Mouse (Mus musculus): ENCODE results near the gene Gm37419. TPM values are rescaled to one million over a fixed set of nuclear protein-coding genes. Genes with fewer than 3 reads are reported as not detected.

Gm37419 gene
- total and polyA plus RNA-seq, 3 experiments = not detected

GRCm38 (mm10) chr16:24035767-24036166, 47.5 kb downstream of the Gm37419 start:
- TF ChIP-seq RCOR1 (IDR thresholded peaks at IDR 0.05; ENCODE audit: low read depth, low read length) (no peak), TBP (IDR thresholded peaks at IDR 0.05; ENCODE audit: low read depth, low read length) (no peak), NRF1 (IDR thresholded peaks at IDR 0.05; ENCODE audit: insufficient read depth, low read depth, low read length, poor library complexity, severe bottlenecking) (no peak), MXI1 (IDR thresholded peaks at IDR 0.05; ENCODE audit: low read depth, low read length) (no peak), SIN3A (IDR thresholded peaks at IDR 0.05; ENCODE audit: low read length) (no peak), TCF12 (IDR thresholded peaks at IDR 0.05; ENCODE audit: low read depth, low read length) (no peak), MYB (IDR thresholded peaks at IDR 0.05; ENCODE audit: low read depth, low read length) (no peak), ZC3H11A (IDR thresholded peaks at IDR 0.05; ENCODE audit: low read depth, low read length) (no peak), CHD2 (IDR thresholded peaks at IDR 0.05; ENCODE audit: low read length) (no peak), CTCF (IDR thresholded peaks at IDR 0.05 in 2 of 3, conservative IDR thresholded peaks at IDR 0.05 in 1 of 3; ENCODE audit: control insufficient read depth in 1 of 3, insufficient read depth in 1 of 3, low read depth in 2 of 3, low read length in 3 of 3, poor library complexity in 1 of 3, severe bottlenecking in 1 of 3) (no peak), ELF1 (IDR thresholded peaks at IDR 0.05; ENCODE audit: low read depth, low read length) (no peak), EP300 (IDR thresholded peaks at IDR 0.05; ENCODE audit: low read depth in 1 of 2, low read length in 2 of 2) (no peak), JUND (IDR thresholded peaks at IDR 0.05; ENCODE audit: low read depth, low read length) (no peak), RAD21 (IDR thresholded peaks at IDR 0.05; ENCODE audit: low read depth, low read length) (no peak), POLR2AphosphoS2 (IDR thresholded peaks at IDR 0.05; ENCODE audit: low read length) (no peak), ZNF384 (IDR thresholded peaks at IDR 0.05; ENCODE audit: low read depth, low read length) (no peak)
- Histone ChIP-seq H3K27me3 (ENCODE audit: control insufficient read depth in 1 of 2, insufficient read depth in 2 of 2, low read length in 2 of 2) (no peaks in the 10 kb centered on the region), H3K36me3 (ENCODE audit: control insufficient read depth in 1 of 2, insufficient read depth in 2 of 2, low read length in 2 of 2) (no peaks in the 10 kb centered on the region), H3K4me3 (ENCODE audit: control insufficient read depth in 1 of 2, insufficient read depth in 1 of 2, low read depth in 2 of 2, low read length in 2 of 2) (no peak overlapping the region), H3K79me2 (ENCODE audit: control insufficient read depth, insufficient read depth, low read length, poor library complexity) (no peaks in the 10 kb centered on the region), H3K27ac (ENCODE audit: control insufficient read depth, low read depth, low read length) (no peak overlapping the region), H3K4me1 (ENCODE audit: control insufficient read depth in 1 of 2, insufficient read depth in 2 of 2, low read length in 2 of 2) (no peaks in the 10 kb centered on the region), H3K9me3 (replicated peaks; ENCODE audit: insufficient read depth, low read length) (no peaks in the 10 kb centered on the region), H3K9ac (ENCODE audit: control insufficient read depth, low read depth, low read length, poor library complexity, severe bottlenecking) (no peak overlapping the region)
- no peak for DNase-seq (ENCODE audit: low read depth, low spot score)

DNA sequence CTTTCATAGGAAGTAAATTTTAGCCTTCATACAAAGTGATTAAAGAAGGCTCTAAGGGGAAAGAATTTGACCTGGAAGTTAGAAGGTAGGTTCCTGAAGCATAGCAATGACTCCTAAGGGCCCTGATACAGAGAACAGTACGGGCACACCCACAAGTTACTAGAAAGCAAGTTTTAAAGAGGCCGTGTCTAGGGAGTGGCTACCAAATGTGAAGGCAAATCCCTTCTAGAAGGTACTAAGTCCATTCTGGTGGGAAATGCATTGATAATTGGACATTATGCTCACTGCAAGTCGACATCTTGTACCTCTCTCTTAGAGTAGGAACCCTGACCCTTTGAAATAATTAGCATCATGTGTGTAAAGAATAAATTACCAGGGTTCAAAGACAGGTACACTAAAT, 48.1 kb downstream of the Gm37419 start:
- TF ChIP-seq ZMIZ1 (IDR thresholded peaks at IDR 0.05; ENCODE audit: low read depth, low read length) = no peak

More for the DNA sequence above, 48.1 kb downstream of the Gm37419 start:
- H3K4me3 ChIP-seq (ENCODE audit: control insufficient read depth in 1 of 2, insufficient read depth in 1 of 2, low read depth in 2 of 2, low read length in 2 of 2) = no peak overlapping the region
- H3K4me1 ChIP-seq (ENCODE audit: control insufficient read depth in 1 of 2, insufficient read depth in 2 of 2, low read length in 2 of 2) = no peaks in the 10 kb centered on the region
- no peaks in the 10 kb centered on the region for H3K9me3 ChIP-seq (replicated peaks; ENCODE audit: insufficient read depth, low read length)
- no peaks in the 10 kb centered on the region for H3K79me2 ChIP-seq (ENCODE audit: control insufficient read depth, insufficient read depth, low read length, poor library complexity)
- H3K9ac ChIP-seq (ENCODE audit: control insufficient read depth, low read depth, low read length, poor library complexity, severe bottlenecking) = no peak overlapping the region
- DNase-seq (ENCODE audit: low read depth, low spot score) = no peak
- no peaks in the 10 kb centered on the region for H3K36me3 ChIP-seq (ENCODE audit: control insufficient read depth in 1 of 2, insufficient read depth in 2 of 2, low read length in 2 of 2)
- H3K27me3 ChIP-seq (ENCODE audit: control insufficient read depth in 1 of 2, insufficient read depth in 2 of 2, low read length in 2 of 2) = no peaks in the 10 kb centered on the region
- no peak overlapping the region for H3K27ac ChIP-seq (ENCODE audit: control insufficient read depth, low read depth, low read length)

Other genes with a start within 250 kb of the Gm37419 start
- not detected in 2 replicates for gene Sst, start 97.5 kb upstream of the Gm37419 start, total RNA-seq (2012; rRNA removed)
- gene Sst, start 97.5 kb upstream of the Gm37419 start, polyA plus RNA-seq (2012; ENCODE audit: insufficient read depth in 1 of 2, insufficient read length in 2 of 2, low read depth in 1 of 2, low replicate concordance in 2 of 2, missing spikeins in 1 of 2) = not detected
- gene Rtp2, start 56.1 kb upstream of the Gm37419 start, total RNA-seq (2012; rRNA removed) = not detected in 2 replicates
- not detected for gene Rtp2, start 56.1 kb upstream of the Gm37419 start, polyA plus RNA-seq (2012; ENCODE audit: insufficient read depth in 1 of 2, insufficient read length in 2 of 2, low read depth in 1 of 2, low replicate concordance in 2 of 2, missing spikeins in 1 of 2)
- not detected in 2 replicates for gene Bcl6, start 370 bp downstream of the Gm37419 start, total RNA-seq (2012; rRNA removed)
- not detected for gene Bcl6, start 370 bp downstream of the Gm37419 start, polyA plus RNA-seq (2012; ENCODE audit: insufficient read depth in 1 of 2, insufficient read length in 2 of 2, low read depth in 1 of 2, low replicate concordance in 2 of 2, missing spikeins in 1 of 2)

Data from MEL (cell line).